Mouse (Mus musculus): ENCODE data around the gene Irf2bpl.
A peak's percentile ranks its signal among the peaks of the same experiment; 100 is the strongest.

The Irf2bpl gene

GRCm38 (mm10) chr12:86884197-86885058, at the start of gene Irf2bpl:
Irf2bpl (minus strand) TSS chr12:86884798.
- peak; percentile 99 for DNase-seq (ENCODE audit: extremely low read depth, insufficient read length, low spot score)

DNA sequence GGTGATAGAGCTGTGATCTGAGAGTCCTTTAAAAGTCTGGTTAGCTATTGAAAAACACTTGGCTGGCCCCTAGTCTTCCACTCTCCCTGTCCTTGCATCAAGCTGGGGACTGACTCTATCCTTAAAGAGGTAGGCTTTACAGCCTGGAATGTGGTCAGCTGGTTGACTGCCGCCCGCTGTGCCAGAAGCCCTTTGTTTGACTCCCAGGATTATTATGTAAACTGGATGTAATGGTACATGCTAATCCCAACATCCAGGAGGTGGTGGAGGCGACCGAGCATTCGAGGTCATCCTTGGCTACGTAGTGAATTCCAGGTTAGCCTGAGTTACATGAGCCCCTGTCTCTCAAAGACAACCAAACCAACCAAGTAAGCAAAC, 48.0 kb upstream of the Irf2bpl start:
- no peak for DNase-seq (ENCODE audit: extremely low read depth, insufficient read length, low spot score)

DNA sequence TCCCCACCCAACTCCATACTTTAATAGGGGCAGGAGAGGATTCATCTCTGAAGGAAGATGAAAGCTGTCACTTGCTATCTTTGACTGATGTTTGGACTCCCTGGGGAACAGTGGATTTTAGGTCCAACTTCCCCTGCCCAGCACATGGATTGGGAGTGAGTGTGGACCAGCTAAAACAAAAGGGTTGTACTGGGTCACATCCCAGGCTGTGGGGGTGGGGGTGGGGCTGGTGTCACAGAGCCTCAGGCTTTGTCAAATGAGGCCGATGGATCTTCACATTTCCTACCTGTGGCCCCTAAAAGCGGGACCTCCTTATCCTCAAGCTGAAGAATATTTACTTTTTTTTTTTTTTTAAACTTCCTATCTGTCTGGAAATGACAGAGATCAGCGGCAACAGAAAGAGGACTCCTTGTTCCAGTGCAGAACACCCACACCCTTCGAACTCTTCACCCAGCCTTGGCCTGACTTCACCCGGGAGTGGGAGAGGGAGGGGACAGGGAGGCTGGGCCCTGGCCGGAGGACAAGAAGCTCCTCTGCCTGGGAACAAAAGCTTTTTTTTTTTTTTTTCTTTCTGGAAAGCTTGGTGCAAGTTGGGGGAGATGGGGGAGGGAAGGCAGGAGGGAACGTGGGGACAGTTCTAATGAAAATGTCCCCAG, 47.4 kb upstream of the Irf2bpl start:
- DNase-seq (ENCODE audit: extremely low read depth, insufficient read length, low spot score), result no peak

- DNase-seq (ENCODE audit: extremely low read depth, insufficient read length, low spot score), result no peak
Observed at GRCm38 (mm10) chr12:86930934-86931729, 46.5 kb upstream of the Irf2bpl start.

- DNase-seq (ENCODE audit: extremely low read depth, insufficient read length, low spot score), result peak; percentile 50
Observed at GRCm38 (mm10) chr12:86923837-86924236, 39.2 kb upstream of the Irf2bpl start.

DNA sequence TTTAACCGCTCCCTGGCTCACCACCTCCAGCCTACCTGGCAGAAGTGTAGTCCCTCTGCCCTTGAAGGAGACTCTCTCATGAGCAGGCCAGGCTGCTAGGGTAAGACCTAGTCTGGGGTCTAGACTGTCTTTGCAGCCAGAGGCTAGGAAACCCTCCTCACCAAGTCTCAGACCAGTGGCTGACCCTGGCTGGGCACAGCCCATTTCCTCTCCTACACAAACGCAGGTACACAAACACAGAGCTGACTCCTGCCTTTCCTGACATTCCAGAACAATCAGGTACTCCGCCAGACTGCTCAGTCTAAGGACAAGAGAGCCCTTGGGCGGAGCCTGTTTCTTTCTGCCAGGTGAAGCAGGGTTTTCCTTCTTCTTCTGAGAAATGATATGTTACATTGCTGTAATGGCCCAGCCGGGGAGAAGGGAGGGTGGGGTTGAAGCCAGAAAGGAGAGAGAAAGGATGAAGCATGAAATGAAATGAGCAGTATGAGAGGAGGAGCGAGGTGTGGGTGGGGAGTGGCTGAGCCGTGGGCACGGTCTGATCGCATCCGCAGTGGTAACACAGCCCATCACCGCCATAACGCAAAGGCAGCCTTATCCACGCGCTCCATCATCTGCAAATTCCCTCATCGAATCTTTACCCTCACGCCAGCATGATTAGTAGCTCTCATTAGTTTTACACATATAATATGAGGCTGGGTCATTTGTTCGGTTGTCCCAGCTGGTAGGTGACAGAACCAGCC, 34.6 kb upstream of the Irf2bpl start:
- no peak for DNase-seq (ENCODE audit: extremely low read depth, insufficient read length, low spot score)

- no peak for DNase-seq (ENCODE audit: extremely low read depth, insufficient read length, low spot score)
Observed at GRCm38 (mm10) chr12:86918361-86918967, 33.9 kb upstream of the Irf2bpl start.

- no peak for DNase-seq (ENCODE audit: extremely low read depth, insufficient read length, low spot score)
Observed at GRCm38 (mm10) chr12:86916796-86917573, 32.4 kb upstream of the Irf2bpl start.

GRCm38 (mm10) chr12:86915617-86916016, 31.0 kb upstream of the Irf2bpl start:
- DNase-seq (ENCODE audit: extremely low read depth, insufficient read length, low spot score), result no peak

DNA sequence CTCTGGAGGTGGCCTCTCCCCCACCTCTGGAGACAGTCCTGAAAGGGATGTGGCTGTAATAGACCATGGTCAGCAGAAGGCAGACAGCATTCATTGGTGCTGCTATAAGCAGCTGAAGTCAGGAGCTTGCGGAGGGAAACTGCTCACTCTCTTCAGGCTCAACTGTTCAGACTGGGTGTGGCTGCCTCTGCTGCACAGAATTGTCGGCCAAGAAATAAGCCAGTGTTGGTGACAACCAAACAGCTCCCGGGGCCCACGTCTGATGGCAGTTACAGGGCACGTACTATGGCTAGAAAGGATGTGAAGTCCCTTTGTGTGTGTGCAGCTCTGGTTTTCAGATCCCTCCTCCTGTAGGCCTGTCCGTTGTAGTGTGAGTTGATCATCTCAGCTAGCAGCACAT, 30.2 kb upstream of the Irf2bpl start:
- no peak for DNase-seq (ENCODE audit: extremely low read depth, insufficient read length, low spot score)

- DNase-seq (ENCODE audit: extremely low read depth, insufficient read length, low spot score), result no peak
Observed at GRCm38 (mm10) chr12:86914351-86914750, 29.8 kb upstream of the Irf2bpl start.

DNA sequence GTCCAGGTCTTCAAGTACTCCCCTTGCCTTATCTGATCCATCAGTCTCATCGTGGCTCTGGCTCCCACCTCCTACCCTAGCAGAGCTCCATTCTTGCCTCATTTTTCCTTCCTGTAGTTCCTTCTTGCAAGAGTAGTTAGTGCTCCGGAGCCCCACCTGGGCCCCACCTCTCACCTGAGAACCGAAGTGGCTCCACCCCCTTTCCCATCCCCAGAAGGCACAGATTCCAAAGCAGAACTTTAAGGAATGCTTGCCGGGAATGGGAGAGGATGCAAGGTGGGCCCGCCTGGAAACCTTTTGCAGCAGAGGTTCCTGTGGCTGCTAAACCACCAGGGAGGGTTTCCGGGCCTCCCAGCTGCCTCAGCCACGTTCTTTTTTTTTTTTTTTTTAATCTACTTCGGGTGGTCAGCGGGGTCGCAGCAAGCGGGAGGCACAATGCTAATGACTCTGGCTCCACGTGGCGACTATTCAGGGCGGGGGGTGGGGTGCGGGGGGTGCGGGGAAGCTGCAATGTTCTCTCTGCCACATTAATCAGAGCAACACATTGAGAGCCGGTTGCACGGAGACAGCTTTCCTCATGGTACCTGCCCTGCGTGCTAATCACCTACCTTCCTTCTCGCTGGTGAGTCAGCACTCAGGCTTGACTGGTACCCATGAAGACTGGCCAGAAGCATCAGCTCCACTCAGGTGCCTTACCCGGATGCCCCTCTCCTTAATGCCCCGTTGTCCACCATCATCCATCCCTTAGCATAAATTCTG, 27.9 kb upstream of the Irf2bpl start:
- DNase-seq (ENCODE audit: extremely low read depth, insufficient read length, low spot score), result no peak

GRCm38 (mm10) chr12:86911482-86911931, 26.9 kb upstream of the Irf2bpl start:
- DNase-seq (ENCODE audit: extremely low read depth, insufficient read length, low spot score), result no peak

DNA sequence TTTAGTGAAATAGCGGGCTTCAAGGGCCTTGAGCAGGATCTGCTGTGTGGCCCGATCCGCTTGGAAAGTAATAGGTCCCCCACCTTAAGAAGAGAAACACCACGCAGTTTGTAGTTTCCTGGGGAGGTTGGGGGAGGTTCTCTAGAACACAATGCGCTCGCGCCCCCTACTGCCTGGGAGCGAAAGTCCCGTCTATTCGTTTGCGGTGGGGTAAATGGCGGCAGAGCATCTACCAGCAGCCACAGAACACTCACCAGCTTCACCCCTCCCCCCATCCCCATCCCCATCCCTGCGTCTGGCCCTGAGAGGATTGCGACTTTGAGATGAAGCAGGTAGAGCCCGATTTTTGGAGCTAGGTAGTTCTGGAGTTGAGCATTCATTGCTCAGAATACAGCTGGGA, 21.8 kb upstream of the Irf2bpl start:
- peak; percentile 66 for DNase-seq (ENCODE audit: extremely low read depth, insufficient read length, low spot score)

DNA sequence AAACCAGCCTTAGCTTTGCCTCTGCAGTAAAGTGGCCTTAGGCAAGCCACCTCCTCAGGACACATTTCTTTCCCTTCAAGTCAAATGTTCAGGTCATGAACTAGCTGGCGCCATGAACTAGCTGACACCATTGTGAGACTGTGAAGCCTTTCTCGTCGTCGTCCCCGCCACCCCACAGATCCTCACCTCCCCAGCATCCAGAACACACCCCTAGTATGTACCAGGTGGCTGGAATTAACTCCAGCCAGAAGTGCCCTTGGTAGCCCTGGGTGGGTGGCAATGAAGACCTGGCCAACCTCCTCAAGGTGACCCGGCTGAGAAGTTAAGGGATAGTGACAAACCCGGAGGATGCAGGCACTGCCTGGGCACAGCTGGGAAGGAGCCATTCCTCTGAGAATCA, 21.3 kb upstream of the Irf2bpl start:
- DNase-seq (ENCODE audit: extremely low read depth, insufficient read length, low spot score), result no peak

- no peak for DNase-seq (ENCODE audit: extremely low read depth, insufficient read length, low spot score)
Observed at GRCm38 (mm10) chr12:86905203-86905602, 20.6 kb upstream of the Irf2bpl start.

GRCm38 (mm10) chr12:86903828-86904806, 19.5 kb upstream of the Irf2bpl start:
- no peak for DNase-seq (ENCODE audit: extremely low read depth, insufficient read length, low spot score)
